Mouse (Mus musculus) bone marrow, adult 2 months (tissue): ENCODE results near the gene Atp12a.

Experiments used
- CTCF ChIP-seq: fragments of 200-500 bp; IDR thresholded peaks from 2 replicates; pipeline ENCODE4 v1.5.1; 2011; ENCODE audit warnings: low read length, control low read depth; ENCODE audit not compliant: control insufficient read depth, insufficient read depth
- POLR2A ChIP-seq: fragments of 200-500 bp; IDR thresholded peaks from 2 replicates; pipeline ENCODE4 v1.6.1; 2011; ENCODE audit warnings: low read depth, mild to moderate bottlenecking, control low read depth, low read length, borderline replicate concordance; ENCODE audit not compliant: control insufficient read depth

- TF ChIP-seq CTCF (no peak), POLR2A (no peak)
These were observed 31.2 kb upstream of the Atp12a start for GRCm38 (mm10) chr14:56333700-56334099.
